Mouse (Mus musculus): ENCODE measurements around the gene Atpaf2. TPM values are rescaled to one million over a fixed set of nuclear protein-coding genes. Genes with fewer than 3 reads are reported as not detected.

Atpaf2 gene
- polyA plus RNA-seq, 1 experiment from 2014 or later, result 50.2 TPM

- Histone ChIP-seq H3K27me3 (replicated peaks) (no peaks in the 10 kb centered on the region), H3K4me1 (peaks cover 20% of the 10 kb centered on the region), H3K9ac (peak overlapping the region; percentile 62), H3K4me2 (peak overlapping the region; percentile 42), H3K4me3 (no peak overlapping the region), H3K36me3 (no peaks in the 10 kb centered on the region), H3K9me3 (no peaks in the 10 kb centered on the region), H3K27ac (replicated peaks) (peak overlapping the region; percentile 60)
- 18% methylated on average over 16 of the region's 16 CpGs for WGBS
- ATAC-seq (ENCODE audit: extremely low read depth, insufficient number of reproducible peaks, low FRiP score, low TSS enrichment), result no peak
Measured at GRCm38 (mm10) chr11:60366239-60367019, 51.8 kb downstream of the Atpaf2 start.

GRCm38 (mm10) chr11:60360631-60361201 is 57.5 kb downstream of the Atpaf2 start:
- Histone ChIP-seq H3K27me3 (replicated peaks) (no peaks in the 10 kb centered on the region), H3K9ac (no peak overlapping the region), H3K4me3 (no peak overlapping the region), H3K36me3 (no peaks in the 10 kb centered on the region), H3K4me1 (peaks cover 14% of the 10 kb centered on the region), H3K9me3 (no peaks in the 10 kb centered on the region), H3K27ac (replicated peaks) (no peak overlapping the region), H3K4me2 (no peak overlapping the region)
- 61% methylated on average over 5 of the region's 5 CpGs for WGBS
- ATAC-seq (ENCODE audit: extremely low read depth, insufficient number of reproducible peaks, low FRiP score, low TSS enrichment), result no peak

GRCm38 (mm10) chr11:60359936-60360335 is 58.3 kb downstream of the Atpaf2 start:
- H3K9me3 ChIP-seq, result no peaks in the 10 kb centered on the region
- H3K36me3 ChIP-seq, result no peaks in the 10 kb centered on the region
- H3K9ac ChIP-seq, result no peak overlapping the region
- no peak for ATAC-seq (ENCODE audit: extremely low read depth, insufficient number of reproducible peaks, low FRiP score, low TSS enrichment)
- H3K4me3 ChIP-seq, result no peak overlapping the region
- peaks cover 10% of the 10 kb centered on the region for H3K4me1 ChIP-seq
- no peaks in the 10 kb centered on the region for H3K27me3 ChIP-seq (replicated peaks)
- H3K4me2 ChIP-seq, result no peak overlapping the region
- 65% methylated on average over 1 of the region's 1 CpGs for WGBS
- H3K27ac ChIP-seq (replicated peaks), result no peak overlapping the region

- ATAC-seq (ENCODE audit: extremely low read depth, insufficient number of reproducible peaks, low FRiP score, low TSS enrichment), result no peak
- H3K27me3 ChIP-seq (replicated peaks), result no peaks in the 10 kb centered on the region
- H3K9me3 ChIP-seq, result no peaks in the 10 kb centered on the region
- WGBS, result 63% methylated on average over 5 of the region's 5 CpGs
- H3K36me3 ChIP-seq, result no peaks in the 10 kb centered on the region
- no peak overlapping the region for H3K4me3 ChIP-seq
- H3K4me1 ChIP-seq, result peaks cover 10% of the 10 kb centered on the region
- H3K27ac ChIP-seq (replicated peaks), result 0 out of 2 replicates have a peak overlapping the region, but pooled peaks have one; percentile 8
- H3K4me2 ChIP-seq, result no peak overlapping the region
- no peak overlapping the region for H3K9ac ChIP-seq
Measured at GRCm38 (mm10) chr11:60359138-60359537, 59.1 kb downstream of the Atpaf2 start.

GRCm38 (mm10) chr11:60358548-60358947 is 59.7 kb downstream of the Atpaf2 start:
- ATAC-seq (ENCODE audit: extremely low read depth, insufficient number of reproducible peaks, low FRiP score, low TSS enrichment), result no peak
- peak overlapping the region; percentile 26; the same call in 1 of the 2 replicates for H3K27ac ChIP-seq (replicated peaks)
- WGBS, result 45% methylated on average over 7 of the region's 7 CpGs

GRCm38 (mm10) chr11:60357116-60357515 is 61.1 kb downstream of the Atpaf2 start:
- no peak for ATAC-seq (ENCODE audit: extremely low read depth, insufficient number of reproducible peaks, low FRiP score, low TSS enrichment)
- H3K4me1 ChIP-seq, result peaks cover 15% of the 10 kb centered on the region
- H3K9me3 ChIP-seq, result no peaks in the 10 kb centered on the region
- H3K9ac ChIP-seq, result no peak overlapping the region
- H3K27ac ChIP-seq (replicated peaks), result no peak overlapping the region
- H3K4me2 ChIP-seq, result no peak overlapping the region
- 27% methylated on average over 1 of the region's 1 CpGs for WGBS
- no peak overlapping the region for H3K4me3 ChIP-seq
- H3K36me3 ChIP-seq, result no peaks in the 10 kb centered on the region
- H3K27me3 ChIP-seq (replicated peaks), result no peaks in the 10 kb centered on the region

More at GRCm38 (mm10) chr11:60358548-60358947, 59.7 kb downstream of the Atpaf2 start:
- H3K9me3 ChIP-seq, result no peaks in the 10 kb centered on the region
- H3K4me3 ChIP-seq, result no peak overlapping the region
- no peak overlapping the region for H3K4me2 ChIP-seq
- H3K9ac ChIP-seq, result no peak overlapping the region
- no peaks in the 10 kb centered on the region for H3K27me3 ChIP-seq (replicated peaks)
- H3K4me1 ChIP-seq, result peaks cover 11% of the 10 kb centered on the region
- H3K36me3 ChIP-seq, result no peaks in the 10 kb centered on the region

GRCm38 (mm10) chr11:60355952-60356351 is 62.3 kb downstream of the Atpaf2 start:
- no peak for ATAC-seq (ENCODE audit: extremely low read depth, insufficient number of reproducible peaks, low FRiP score, low TSS enrichment)
- Histone ChIP-seq H3K4me1 (peaks cover 27% of the 10 kb centered on the region), H3K27me3 (replicated peaks) (no peaks in the 10 kb centered on the region), H3K36me3 (no peaks in the 10 kb centered on the region), H3K4me3 (no peak overlapping the region), H3K9ac (no peak overlapping the region), H3K9me3 (no peaks in the 10 kb centered on the region), H3K4me2 (no peak overlapping the region), H3K27ac (replicated peaks) (no peak overlapping the region)
- 93% methylated on average over 2 of the region's 2 CpGs for WGBS

- H3K36me3 ChIP-seq, result no peaks in the 10 kb centered on the region
- H3K4me2 ChIP-seq, result peak within 1 kb of the TSS; percentile 85
- no peaks in the 10 kb centered on the region for H3K27me3 ChIP-seq (replicated peaks)
- peaks cover 28% of the 10 kb centered on the region for H3K4me1 ChIP-seq
- peak within 1 kb of the TSS; percentile 87 for H3K27ac ChIP-seq (replicated peaks)
- H3K4me3 ChIP-seq, result peak within 1 kb of the TSS; percentile 75
- peak; percentile 99 for ATAC-seq (ENCODE audit: extremely low read depth, insufficient number of reproducible peaks, low FRiP score, low TSS enrichment)
- WGBS, result under 1% methylated on average over 57 of the region's 57 CpGs
- peak within 1 kb of the TSS; percentile 87 for H3K9ac ChIP-seq
- no peaks in the 10 kb centered on the region for H3K9me3 ChIP-seq
Measured at GRCm38 (mm10) chr11:60352559-60353411, 65.5 kb downstream of the Atpaf2 start, which contains the start of the genes Tom1l2 and Drc3. TSS of gene Tom1l2 (minus strand) at chr11:60352905. TSS of gene Drc3 (plus strand) at chr11:60353329.

GRCm38 (mm10) chr11:60351925-60352371 is 66.3 kb downstream of the Atpaf2 start:
- ATAC-seq (ENCODE audit: extremely low read depth, insufficient number of reproducible peaks, low FRiP score, low TSS enrichment), result no peak; the same call in 1 of the 2 replicates
- Histone ChIP-seq H3K27me3 (replicated peaks) (no peaks in the 10 kb centered on the region), H3K4me3 (peak overlapping the region; percentile 75), H3K9me3 (no peaks in the 10 kb centered on the region), H3K4me2 (peak overlapping the region; percentile 85), H3K9ac (peak overlapping the region; percentile 87), H3K36me3 (no peaks in the 10 kb centered on the region), H3K27ac (replicated peaks) (peak overlapping the region; percentile 87), H3K4me1 (peaks cover 29% of the 10 kb centered on the region)
- WGBS, result 7% methylated on average over 11 of the region's 11 CpGs

- no peak for ATAC-seq (ENCODE audit: extremely low read depth, insufficient number of reproducible peaks, low FRiP score, low TSS enrichment)
Measured at GRCm38 (mm10) chr11:60351388-60351787, 66.9 kb downstream of the Atpaf2 start.

More at GRCm38 (mm10) chr11:60351388-60351787, 66.9 kb downstream of the Atpaf2 start:
- no peaks in the 10 kb centered on the region for H3K27me3 ChIP-seq (replicated peaks)
- WGBS, result 50% methylated on average over 2 of the region's 2 CpGs
- peak overlapping the region; percentile 75 for H3K4me3 ChIP-seq
- no peaks in the 10 kb centered on the region for H3K36me3 ChIP-seq
- peaks cover 35% of the 10 kb centered on the region for H3K4me1 ChIP-seq
- peak overlapping the region; percentile 87 for H3K9ac ChIP-seq
- peak overlapping the region; percentile 87 for H3K27ac ChIP-seq (replicated peaks)
- peak overlapping the region; percentile 85 for H3K4me2 ChIP-seq
- no peaks in the 10 kb centered on the region for H3K9me3 ChIP-seq
